Mouse (Mus musculus): Measurements from ENCODE around the gene Fuca1. TPM values are rescaled to one million over a fixed set of nuclear protein-coding genes. Genes with fewer than 3 reads are reported as not detected.
"Not testable (repeated sequence)": the region's sequence is repeated elsewhere in the genome, so short reads cannot be mapped to it uniquely, and the experiment has no call there.

Fuca1 gene
- polyA plus RNA-seq, 1 experiment from 2014 or later, result 71.8 TPM

DNA sequence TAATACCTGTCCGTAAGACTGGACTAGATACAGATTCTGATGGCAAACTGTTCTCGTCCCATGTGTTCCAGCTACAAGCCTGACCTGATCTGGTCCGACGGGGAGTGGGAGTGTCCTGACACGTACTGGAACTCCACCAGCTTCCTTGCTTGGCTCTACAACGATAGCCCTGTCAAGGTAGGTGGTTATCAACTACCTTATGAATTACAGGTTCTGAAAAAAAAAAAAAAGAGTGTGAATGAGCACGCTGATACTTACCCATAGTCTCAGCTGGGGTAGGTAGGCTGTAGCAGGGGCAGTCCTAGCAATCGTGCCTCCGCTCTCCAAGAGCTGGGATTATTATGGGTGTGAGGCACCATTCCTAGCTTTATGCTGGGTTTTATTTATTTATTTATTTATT lies 9.3 kb downstream of the Fuca1 start:
- Histone ChIP-seq H3K9me3 (replicated peaks) (no peaks in the 10 kb centered on the region), H3K9ac (no peak overlapping the region), H3K4me3 (replicated peaks) (no peak overlapping the region), H3K27me3 (no peaks in the 10 kb centered on the region), H3K27ac (no peak overlapping the region), H3K4me2 (no peak overlapping the region), H3K4me1 (no peaks in the 10 kb centered on the region; the same call in 1 of the 2 replicates), H3K36me3 (peaks cover 63% of the 10 kb centered on the region)
- WGBS, result 81% methylated on average over 9 of the region's 9 CpGs
- ATAC-seq (replicated peaks; ENCODE audit: low FRiP score), result no peak

DNA sequence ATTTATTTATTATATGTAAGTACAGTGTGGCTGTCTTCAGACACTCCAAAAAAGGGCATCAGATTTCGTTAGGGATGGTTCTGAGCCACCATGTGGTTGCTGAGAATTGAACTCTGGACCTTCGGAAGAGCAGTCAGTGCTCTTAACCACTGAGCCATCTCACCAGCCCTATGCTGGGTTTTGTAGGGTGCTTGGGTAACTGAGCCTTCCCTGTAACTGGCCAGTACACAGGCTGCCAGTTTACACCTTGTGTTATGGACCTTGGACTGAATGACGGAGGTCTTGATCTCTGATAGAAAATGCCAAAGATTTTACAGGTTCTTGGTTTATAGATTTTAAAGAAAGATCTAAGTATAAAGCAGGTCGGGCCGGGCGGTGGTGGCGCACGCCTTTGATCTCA lies 9.7 kb downstream of the Fuca1 start:
- no peak overlapping the region for H3K27ac ChIP-seq
- ATAC-seq (replicated peaks; ENCODE audit: low FRiP score), result no peak
- H3K4me1 ChIP-seq, result no peaks in the 10 kb centered on the region; the same call in 1 of the 2 replicates
- no peaks in the 10 kb centered on the region for H3K27me3 ChIP-seq
- 92% methylated on average over 8 of the region's 8 CpGs for WGBS
- H3K4me3 ChIP-seq (replicated peaks), result no peak overlapping the region
- H3K9me3 ChIP-seq (replicated peaks), result no peaks in the 10 kb centered on the region
- H3K9ac ChIP-seq, result no peak overlapping the region
- H3K4me2 ChIP-seq, result no peak overlapping the region
- peaks cover 64% of the 10 kb centered on the region for H3K36me3 ChIP-seq

DNA sequence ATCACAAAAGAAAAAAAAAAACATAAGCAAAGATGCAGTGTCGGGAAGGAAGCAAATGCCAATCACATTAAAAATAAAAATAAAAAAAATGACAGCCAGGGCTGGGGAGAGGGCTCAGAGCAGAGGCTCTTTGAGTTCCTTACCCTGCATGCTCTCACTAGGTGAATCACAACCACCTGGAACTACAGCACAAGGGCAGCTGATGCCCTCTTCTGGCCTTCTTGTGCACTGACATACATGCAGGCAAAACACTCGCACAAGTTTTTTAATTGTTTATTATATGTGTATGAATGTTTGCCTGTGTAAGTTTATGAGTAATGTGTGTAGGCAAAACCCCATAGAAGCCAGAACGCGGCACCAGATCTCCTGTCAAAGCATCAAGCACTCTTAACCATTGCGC lies 11.3 kb downstream of the Fuca1 start:
- Histone ChIP-seq H3K27me3 (no peaks in the 10 kb centered on the region), H3K9me3 (replicated peaks) (no peaks in the 10 kb centered on the region), H3K9ac (no peak overlapping the region), H3K4me3 (replicated peaks) (no peak overlapping the region), H3K36me3 (peaks cover 57% of the 10 kb centered on the region), H3K4me2 (no peak overlapping the region), H3K4me1 (no peaks in the 10 kb centered on the region; the same call in 1 of the 2 replicates), H3K27ac (no peak overlapping the region)
- WGBS, result 72% methylated on average over 5 of the region's 5 CpGs
- ATAC-seq (replicated peaks; ENCODE audit: low FRiP score), result no peak

DNA sequence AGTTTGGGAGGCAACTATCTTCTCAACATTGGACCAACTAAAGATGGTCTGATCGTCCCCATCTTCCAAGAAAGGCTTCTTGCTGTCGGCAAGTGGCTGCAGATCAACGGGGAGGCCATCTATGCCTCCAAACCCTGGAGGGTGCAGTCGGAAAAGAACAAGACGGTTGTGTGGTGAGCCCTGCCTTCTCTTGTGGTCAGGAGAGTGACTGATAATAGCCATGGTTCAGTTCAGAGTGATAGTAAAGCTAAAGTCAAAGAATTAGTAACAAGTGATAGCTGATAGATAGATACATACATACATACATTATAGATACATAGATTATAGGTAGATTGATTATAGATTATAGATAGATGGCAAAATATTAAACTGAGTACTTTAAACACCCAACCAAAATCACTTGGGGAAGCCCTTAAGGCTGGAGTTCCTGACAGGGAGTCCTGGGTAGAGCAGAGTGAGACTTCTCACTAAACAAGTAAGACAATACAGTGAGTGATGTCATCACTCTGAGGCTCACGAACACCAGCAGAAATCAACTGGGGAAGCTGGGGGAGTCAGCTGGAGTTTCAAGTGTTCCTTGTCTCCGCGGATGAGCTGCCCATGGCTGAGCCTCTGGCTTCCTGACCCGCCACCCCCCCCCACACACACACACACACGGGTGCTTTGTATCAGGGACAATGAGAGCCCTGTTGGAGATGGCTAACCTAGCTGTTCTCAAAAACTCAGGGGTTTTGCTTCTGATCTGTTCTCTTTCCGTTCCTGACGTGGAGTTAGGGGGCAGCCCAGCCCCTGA lies 14.4 kb downstream of the Fuca1 start:
- peaks cover 76% of the 10 kb centered on the region for H3K36me3 ChIP-seq
- no peak for ATAC-seq (replicated peaks; ENCODE audit: low FRiP score)
- no peak overlapping the region for H3K27ac ChIP-seq
- H3K4me1 ChIP-seq, result no peaks in the 10 kb centered on the region
- no peak overlapping the region for H3K9ac ChIP-seq
- 65% methylated on average over 12 of the region's 12 CpGs for WGBS
- H3K27me3 ChIP-seq, result no peaks in the 10 kb centered on the region
- no peak overlapping the region for H3K4me2 ChIP-seq
- H3K4me3 ChIP-seq (replicated peaks), result no peak overlapping the region
- no peaks in the 10 kb centered on the region for H3K9me3 ChIP-seq (replicated peaks)

DNA sequence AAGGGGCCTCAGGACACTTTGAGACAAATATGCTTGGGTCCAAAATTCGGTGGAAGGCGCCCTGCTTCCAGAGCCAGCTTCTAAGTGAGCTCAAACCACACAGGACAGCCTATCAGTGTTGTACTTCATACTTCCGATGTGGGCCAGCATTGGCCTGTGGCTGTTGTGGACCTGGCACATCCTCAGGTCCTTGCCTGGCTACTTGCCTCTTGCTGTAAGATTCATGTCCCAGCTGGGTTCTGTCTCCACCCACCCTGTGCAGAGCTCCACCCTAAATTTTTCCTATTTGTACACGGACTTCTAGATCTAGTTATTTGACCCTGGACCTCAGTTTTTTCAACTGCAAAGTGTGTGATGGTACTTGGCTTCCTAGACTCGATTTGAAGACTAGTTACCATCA lies 15.0 kb downstream of the Fuca1 start:
- ATAC-seq (replicated peaks; ENCODE audit: low FRiP score), result no peak
- WGBS, result 74% methylated on average over 5 of the region's 5 CpGs

DNA sequence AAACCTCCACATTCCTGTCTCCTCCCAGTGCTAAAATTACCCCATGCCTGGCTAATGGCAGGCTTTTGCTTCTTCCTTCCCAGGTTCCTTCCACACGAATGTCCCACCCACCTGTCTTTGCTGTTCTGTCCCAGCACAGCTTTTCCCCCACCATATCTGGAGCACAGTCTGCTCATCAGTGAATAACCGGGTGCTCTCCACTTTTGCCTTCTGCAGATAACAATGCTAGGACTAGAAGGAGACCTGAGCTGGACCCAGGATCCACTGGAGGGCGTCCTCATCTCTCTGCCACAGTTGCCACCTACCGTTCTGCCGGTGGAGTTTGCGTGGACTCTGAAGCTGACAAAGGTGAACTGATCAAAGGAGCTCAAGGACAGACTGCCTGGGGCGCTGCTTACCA lies 18.3 kb downstream of the Fuca1 start:
- Histone ChIP-seq H3K4me2 (no peak overlapping the region), H3K4me3 (replicated peaks) (no peak overlapping the region), H3K27ac (no peak overlapping the region), H3K9ac (no peak overlapping the region), H3K27me3 (no peaks in the 10 kb centered on the region), H3K4me1 (peaks cover 3% of the 10 kb centered on the region; the same call in 1 of the 2 replicates), H3K9me3 (replicated peaks) (no peaks in the 10 kb centered on the region), H3K36me3 (peaks cover 48% of the 10 kb centered on the region)
- 69% methylated on average over 7 of the region's 7 CpGs for WGBS
- no peak for ATAC-seq (replicated peaks; ENCODE audit: low FRiP score)

More for the DNA sequence above, 15.0 kb downstream of the Fuca1 start:
- H3K4me2 ChIP-seq, result no peak overlapping the region
- H3K4me1 ChIP-seq, result no peaks in the 10 kb centered on the region
- H3K36me3 ChIP-seq, result peaks cover 71% of the 10 kb centered on the region
- no peak overlapping the region for H3K9ac ChIP-seq
- H3K27ac ChIP-seq, result no peak overlapping the region
- no peak overlapping the region for H3K4me3 ChIP-seq (replicated peaks)
- H3K27me3 ChIP-seq, result no peaks in the 10 kb centered on the region
- H3K9me3 ChIP-seq (replicated peaks), result no peaks in the 10 kb centered on the region

DNA sequence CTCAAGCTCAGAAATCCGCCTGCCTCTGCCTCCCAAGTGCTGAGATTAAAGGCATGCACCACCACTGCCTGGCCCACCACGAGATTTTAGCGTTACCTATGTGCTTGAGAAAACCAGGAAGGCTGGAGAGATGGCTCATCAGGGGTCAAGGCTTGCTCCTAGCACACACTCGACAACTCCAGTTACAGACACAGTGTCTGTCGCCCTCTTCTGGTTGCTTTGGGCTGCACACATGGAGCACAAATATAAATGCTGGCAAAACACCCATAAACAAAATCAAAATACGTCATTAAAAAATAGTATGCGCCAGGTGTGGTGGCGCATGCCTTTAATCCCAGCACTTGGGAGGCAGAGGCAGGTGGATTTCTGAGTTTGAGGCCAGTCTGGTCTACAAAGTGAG lies 20.5 kb downstream of the Fuca1 start:
- H3K36me3 ChIP-seq, result peaks cover 39% of the 10 kb centered on the region
- WGBS, result 87% methylated on average over 8 of the region's 8 CpGs
- H3K4me3 ChIP-seq (replicated peaks); ATAC-seq (replicated peaks; ENCODE audit: low FRiP score); H3K27ac ChIP-seq; H3K4me2 ChIP-seq; H3K27me3 ChIP-seq; H3K9ac ChIP-seq; H3K9me3 ChIP-seq (replicated peaks); H3K4me1 ChIP-seq: not testable (repeated sequence)

DNA sequence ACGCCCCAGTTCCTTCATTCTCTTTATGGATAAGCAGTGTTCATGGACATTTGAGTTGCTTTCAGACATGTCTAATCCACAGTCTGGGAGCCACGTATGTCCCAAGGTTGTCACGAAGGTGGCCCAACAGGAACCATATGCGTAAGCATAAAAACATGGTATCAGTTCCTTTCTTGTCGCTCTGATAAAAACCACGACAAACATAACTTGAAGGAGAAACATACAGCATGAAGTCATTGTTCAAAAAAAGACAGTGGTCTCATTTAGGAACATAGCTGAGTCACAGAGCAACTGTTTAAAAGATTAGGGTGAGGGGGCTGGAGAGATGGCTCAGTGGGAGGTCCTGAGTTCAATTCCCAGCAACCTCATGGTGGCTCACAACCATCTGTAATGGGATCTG lies 21.7 kb downstream of the Fuca1 start:
- Histone ChIP-seq H3K4me3 (replicated peaks) (no peak overlapping the region), H3K9me3 (replicated peaks) (no peaks in the 10 kb centered on the region), H3K27me3 (no peaks in the 10 kb centered on the region), H3K9ac (no peak overlapping the region), H3K4me2 (no peak overlapping the region), H3K4me1 (peaks cover 11% of the 10 kb centered on the region), H3K36me3 (peaks cover 33% of the 10 kb centered on the region), H3K27ac (no peak overlapping the region)
- no peak for ATAC-seq (replicated peaks; ENCODE audit: low FRiP score)
- 86% methylated on average over 6 of the region's 6 CpGs for WGBS

DNA sequence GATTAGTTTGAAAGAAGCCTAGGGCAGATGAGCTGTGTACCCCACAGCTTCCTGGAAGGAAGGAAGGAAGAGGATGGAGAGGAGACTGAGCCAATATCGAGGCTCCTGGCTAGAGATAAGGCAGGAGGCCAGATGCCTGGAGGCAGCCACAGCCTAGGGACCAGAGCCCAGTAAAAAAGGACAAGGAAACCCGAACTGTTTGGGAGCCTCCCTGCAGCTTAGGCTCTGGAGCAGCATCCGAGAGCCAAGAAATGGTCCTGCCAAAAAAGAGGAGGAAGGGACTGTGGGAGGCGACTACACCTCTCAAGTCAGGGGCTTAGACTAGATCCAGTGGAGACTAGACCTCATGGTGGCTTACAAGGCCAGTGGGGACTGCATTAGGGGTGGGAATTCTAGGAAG lies 22.9 kb downstream of the Fuca1 start:
- Histone ChIP-seq H3K27ac (no peak overlapping the region), H3K4me1 (peaks cover 21% of the 10 kb centered on the region), H3K9ac (no peak overlapping the region), H3K4me3 (replicated peaks) (no peak overlapping the region), H3K36me3 (peaks cover 22% of the 10 kb centered on the region), H3K27me3 (no peaks in the 10 kb centered on the region), H3K9me3 (replicated peaks) (no peaks in the 10 kb centered on the region), H3K4me2 (no peak overlapping the region)
- no peak for ATAC-seq (replicated peaks; ENCODE audit: low FRiP score)
- WGBS, result 47% methylated on average over 4 of the region's 4 CpGs

DNA sequence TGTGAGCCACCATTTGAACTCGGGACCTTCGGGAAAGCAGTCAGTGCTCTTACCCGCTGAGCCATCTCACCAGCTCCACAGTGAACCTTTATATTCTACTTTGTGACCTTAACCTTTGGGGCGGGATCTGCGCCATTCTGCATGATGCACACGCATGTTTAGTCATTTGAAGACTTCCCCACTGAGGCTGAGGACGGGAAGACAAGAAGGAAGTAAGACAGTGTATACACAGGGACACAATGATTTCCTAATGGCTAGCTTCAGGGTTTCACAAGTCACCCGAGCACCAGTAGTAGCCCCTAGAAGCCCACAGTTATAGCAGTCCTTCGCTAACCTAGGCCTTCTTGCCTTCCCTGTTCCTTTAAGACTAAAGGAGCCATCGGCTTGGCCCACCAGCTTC lies 25.2 kb downstream of the Fuca1 start:
- peak overlapping the region; percentile 80 for H3K9ac ChIP-seq
- H3K4me2 ChIP-seq, result peak overlapping the region; percentile 85
- peak overlapping the region; percentile 85 for H3K4me3 ChIP-seq (replicated peaks)
- peaks cover 5% of the 10 kb centered on the region for H3K36me3 ChIP-seq
- peaks cover 39% of the 10 kb centered on the region for H3K4me1 ChIP-seq
- 75% methylated on average over 10 of the region's 10 CpGs for WGBS
- H3K9me3 ChIP-seq (replicated peaks), result no peaks in the 10 kb centered on the region
- peak overlapping the region; percentile 74 for H3K27ac ChIP-seq
- H3K27me3 ChIP-seq, result no peaks in the 10 kb centered on the region
- ATAC-seq (replicated peaks; ENCODE audit: low FRiP score), result peak; percentile 19; the same call in 1 of the 2 replicates

DNA sequence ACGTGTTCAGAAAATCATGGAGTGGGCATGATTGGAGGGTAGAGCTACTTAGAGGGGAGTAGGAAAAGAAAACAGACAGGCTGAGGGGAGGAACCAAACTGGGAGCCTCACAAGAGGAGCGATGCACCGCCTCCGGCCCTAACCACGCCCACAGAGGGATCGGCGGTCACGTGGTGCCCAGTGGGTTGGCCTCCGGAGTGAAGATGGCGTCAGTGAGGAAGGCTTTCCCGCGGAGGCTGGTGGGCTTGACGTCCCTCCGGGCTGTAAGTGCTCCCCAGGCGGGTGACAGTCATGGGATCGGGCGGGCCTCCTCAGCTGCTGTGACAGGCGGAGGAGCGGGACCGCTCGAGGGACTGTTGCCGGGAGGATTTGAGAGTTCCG lies 25.7 kb downstream of the Fuca1 start, which contains the start of gene Hmgcl:
Hmgcl (plus strand) TSS at position 171 of the 381 bp plus-strand sequence.
- H3K36me3 ChIP-seq, result peaks cover 5% of the 10 kb centered on the region
- H3K9ac ChIP-seq, result peak within 1 kb of the TSS; percentile 80
- peak; percentile 91 for ATAC-seq (replicated peaks; ENCODE audit: low FRiP score)
- H3K9me3 ChIP-seq (replicated peaks), result no peaks in the 10 kb centered on the region
- peak within 1 kb of the TSS; percentile 85 for H3K4me3 ChIP-seq (replicated peaks)
- H3K4me1 ChIP-seq, result peaks cover 39% of the 10 kb centered on the region
- WGBS, result under 1% methylated on average over 23 of the region's 23 CpGs
- H3K27me3 ChIP-seq, result no peaks in the 10 kb centered on the region
- peak within 1 kb of the TSS; percentile 85 for H3K4me2 ChIP-seq
- peak within 1 kb of the TSS; percentile 74 for H3K27ac ChIP-seq

DNA sequence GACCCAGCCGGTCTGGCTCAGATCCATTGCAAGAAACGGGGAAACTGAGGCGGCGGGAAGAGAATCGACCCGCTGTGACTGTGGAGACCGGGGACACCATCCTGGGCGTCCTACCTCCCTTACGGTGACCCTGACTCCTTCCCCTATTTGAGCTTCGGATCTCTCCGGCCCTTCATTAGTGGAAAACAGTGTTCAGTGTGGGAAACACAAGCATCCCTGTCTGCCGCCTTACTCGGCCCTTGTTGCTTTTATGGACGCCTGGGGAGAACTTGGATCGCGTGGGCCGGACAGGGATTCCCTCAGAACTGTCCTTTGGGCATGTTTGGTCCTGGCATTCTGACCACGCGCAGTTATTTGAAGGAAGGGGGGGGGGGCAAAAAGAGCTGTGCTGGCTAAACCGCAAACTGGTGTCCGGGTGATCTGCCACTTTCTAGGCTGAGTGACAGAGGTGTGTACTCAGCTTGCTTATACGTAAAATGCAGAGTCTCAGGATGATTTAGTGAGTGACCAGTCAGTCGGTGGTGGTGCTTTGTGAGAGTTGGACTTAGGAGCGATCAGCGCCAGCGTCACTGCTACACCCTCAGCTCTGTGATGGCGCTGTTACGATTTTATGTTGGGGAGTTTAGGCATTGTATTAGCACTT lies 26.2 kb downstream of the Fuca1 start:
- no peaks in the 10 kb centered on the region for H3K27me3 ChIP-seq
- peak overlapping the region; percentile 85 for H3K4me2 ChIP-seq
- peaks cover 39% of the 10 kb centered on the region for H3K4me1 ChIP-seq
- H3K9me3 ChIP-seq (replicated peaks), result no peaks in the 10 kb centered on the region
- H3K9ac ChIP-seq, result peak overlapping the region; percentile 80
- under 1% methylated on average over 28 of the region's 28 CpGs for WGBS
- H3K27ac ChIP-seq, result peak overlapping the region; percentile 74
- peak overlapping the region; percentile 85 for H3K4me3 ChIP-seq (replicated peaks)
- H3K36me3 ChIP-seq, result peaks cover 10% of the 10 kb centered on the region
- ATAC-seq (replicated peaks; ENCODE audit: low FRiP score), result peak; percentile 12
